In genomic region chr14:123626501-123627179, GRCm38 (mm10) we compare ENCODE assay signal across 8 mouse cellular contexts. TPM values are rescaled to one million over a fixed set of nuclear protein-coding genes. Genes with fewer than 3 reads are reported as not detected.
DNase-seq lines count a peak whose midpoint lies in the region; ATAC-seq and TF ChIP-seq lines count a peak whose summit lies in the region.

TSS of gene Nalcn (minus strand) at chr14:123627144.

- peak within 1 kb of the TSS; percentile 84 for H3K4me3 ChIP-seq in E14TG2a.4 (replicated peaks; ENCODE audit: low read length)
- peak within 1 kb of the TSS; percentile 51 for H3K4me3 ChIP-seq in embryonic facial prominence, embryonic 11.5 days (ENCODE audit: low read depth, low read length)
- H3K4me3 ChIP-seq in heart, postnatal 0 days (ENCODE audit: low read depth, low read length): peak within 1 kb of the TSS; percentile 33
- peak within 1 kb of the TSS; percentile 61 for H3K4me3 ChIP-seq in neural tube, embryonic 14.5 days (ENCODE audit: low read depth, low read length)

- peaks cover 12% of the 10 kb centered on the region for H3K4me1 ChIP-seq in E14TG2a.4 (replicated peaks; ENCODE audit: low read depth, low read length)
- no peaks in the 10 kb centered on the region for H3K4me1 ChIP-seq in embryonic facial prominence, embryonic 11.5 days (ENCODE audit: control insufficient read depth, insufficient read depth, low read length)
- H3K4me1 ChIP-seq in heart, postnatal 0 days (ENCODE audit: control insufficient read depth, insufficient read depth): no peaks in the 10 kb centered on the region
- H3K4me1 ChIP-seq in neural tube, embryonic 14.5 days (ENCODE audit: control insufficient read depth, insufficient read depth, low read length): peaks cover 5% of the 10 kb centered on the region

- peak within 1 kb of the TSS; percentile 59 for H3K9ac ChIP-seq in embryonic facial prominence, embryonic 11.5 days (replicated peaks; ENCODE audit: low read length)
- no peak within 1 kb of the TSS for H3K9ac ChIP-seq in heart, postnatal 0 days (replicated peaks; ENCODE audit: low read depth, low read length)
- peak within 1 kb of the TSS; percentile 78 for H3K9ac ChIP-seq in neural tube, embryonic 14.5 days (replicated peaks; ENCODE audit: low read depth, low read length)

- H3K27me3 ChIP-seq in E14TG2a.4 (ENCODE audit: insufficient read depth, low read length): no peaks in the 10 kb centered on the region
- H3K27me3 ChIP-seq in embryonic facial prominence, embryonic 11.5 days (ENCODE audit: control insufficient read depth, insufficient read depth, low read length): no peaks in the 10 kb centered on the region
- peaks cover 4% of the 10 kb centered on the region; the same call in 1 of the 2 replicates for H3K27me3 ChIP-seq in heart, postnatal 0 days (ENCODE audit: control insufficient read depth, insufficient read depth, low read length)
- no peaks in the 10 kb centered on the region for H3K27me3 ChIP-seq in neural tube, embryonic 14.5 days (ENCODE audit: control insufficient read depth, insufficient read depth, low read length)

- peak; percentile 87 for ATAC-seq in embryonic facial prominence, embryonic 11.5 days (replicated peaks; ENCODE audit: insufficient number of reproducible peaks, low FRiP score, low TSS enrichment, low read depth)
- peak; percentile 41 for ATAC-seq in heart, postnatal 0 days (ENCODE audit: insufficient read depth, low read depth)
- ATAC-seq in neural tube, embryonic 14.5 days (ENCODE audit: low read depth): peak; percentile 93
- ATAC-seq in erythroid progenitor cell, adult 5-6 weeks (replicated peaks; ENCODE audit: low FRiP score, poor library complexity, severe bottlenecking): no peak

- peak within 1 kb of the TSS; percentile 91 for H3K4me2 ChIP-seq in embryonic facial prominence, embryonic 11.5 days (ENCODE audit: low read depth, low read length)
- peak within 1 kb of the TSS; percentile 63 for H3K4me2 ChIP-seq in heart, postnatal 0 days (ENCODE audit: low read depth, low read length)
- H3K4me2 ChIP-seq in neural tube, embryonic 14.5 days (ENCODE audit: low read depth, low read length): peak within 1 kb of the TSS; percentile 82

- no peak for TF ChIP-seq CTCF in E14TG2a.4 (conservative IDR thresholded peaks at IDR 0.05; ENCODE audit: low read length)
- no peak for TF ChIP-seq CTCF in heart, postnatal 0 days (IDR thresholded peaks at IDR 0.05; ENCODE audit: low read depth)

- no peak for TF ChIP-seq EP300 in heart, postnatal 0 days (IDR thresholded peaks at IDR 0.05; ENCODE audit: low read depth)

- H3K27ac ChIP-seq in embryonic facial prominence, embryonic 11.5 days (replicated peaks; ENCODE audit: low read depth, low read length): no peak within 1 kb of the TSS
- no peak within 1 kb of the TSS for H3K27ac ChIP-seq in heart, postnatal 0 days (ENCODE audit: low read depth)
- peak within 1 kb of the TSS; percentile 76 for H3K27ac ChIP-seq in neural tube, embryonic 14.5 days (ENCODE audit: low read depth, low read length)

- intact Hi-C loops in left cerebral cortex, postnatal 10 days (cut with DNase I): no loop called here

- peak; percentile 37 for DNase-seq in adrenal gland, postnatal 10 days
- DNase-seq in embryonic facial prominence, embryonic 11.5 days (ENCODE audit: low spot score): peak; percentile 48
- no peak for DNase-seq in heart, postnatal 0 days (ENCODE audit: low spot score)
- DNase-seq in left cerebral cortex, postnatal 10 days (ENCODE audit: extremely low spot score in 1 of 2, low spot score in 2 of 2): peak; percentile 29 to 64
- no peak for DNase-seq in B cell, adult 2 months

- no peaks in the 10 kb centered on the region for H3K36me3 ChIP-seq in E14TG2a.4 (ENCODE audit: insufficient read depth, low read length)
- H3K36me3 ChIP-seq in embryonic facial prominence, embryonic 11.5 days (replicated peaks; ENCODE audit: control insufficient read depth, insufficient read depth, low read depth, low read length): no peaks in the 10 kb centered on the region
- H3K36me3 ChIP-seq in heart, postnatal 0 days (replicated peaks; ENCODE audit: control insufficient read depth, insufficient read depth, low read length): no peaks in the 10 kb centered on the region
- no peaks in the 10 kb centered on the region for H3K36me3 ChIP-seq in neural tube, embryonic 14.5 days (ENCODE audit: control insufficient read depth, insufficient read depth, low read length)

- WGBS in embryonic facial prominence, embryonic 11.5 days: 2% methylated on average over 36 of the region's 47 CpGs
- 1% methylated on average over 47 of the region's 47 CpGs for WGBS in heart, postnatal 0 days
- under 1% methylated on average over 47 of the region's 47 CpGs for WGBS in neural tube, embryonic 14.5 days

- peaks cover 17% of the 10 kb centered on the region for H3K9me3 ChIP-seq in E14TG2a.4 (ENCODE audit: low read length)
- no peaks in the 10 kb centered on the region for H3K9me3 ChIP-seq in embryonic facial prominence, embryonic 11.5 days (replicated peaks; ENCODE audit: control insufficient read depth, low read length)
- H3K9me3 ChIP-seq in heart, postnatal 0 days (replicated peaks; ENCODE audit: control insufficient read depth, low read length): no peaks in the 10 kb centered on the region
- H3K9me3 ChIP-seq in neural tube, embryonic 14.5 days (ENCODE audit: control insufficient read depth, low read length): no peaks in the 10 kb centered on the region

RNA-seq across cellular contexts. Expression of gene Nalcn, which starts in this region (rescaled TPM):
- total RNA-seq in adrenal gland, postnatal 10 days (2021): 1 to 10 TPM; 4.0 to 5.1 TPM
- 1.2 and 1.3 TPM in 2 replicates for polyA plus RNA-seq in embryonic facial prominence, embryonic 11.5 days (2014; fragmentation: Nextera tagmentation; extraction: Ambion mirVana)
- total RNA-seq in heart, postnatal 0 days (2014; rRNA removed; ENCODE audit: low replicate concordance): 0.39 and 0.46 TPM in 2 replicates
- 0.01 TPM in 2 replicates for polyA plus RNA-seq in heart, postnatal 0 days (2015; fragmentation: Nextera tagmentation; extraction: Ambion mirVana)
- total RNA-seq in left cerebral cortex, postnatal 10 days (2021): 10 to 100 TPM; 66.8 to 67.9 TPM
- 19.8 and 22.3 TPM in 2 replicates for polyA plus RNA-seq in neural tube, embryonic 14.5 days (2014; fragmentation: Nextera tagmentation; extraction: Ambion mirVana)
- total RNA-seq in erythroid progenitor cell, adult 5-6 weeks (2015; ENCODE audit: low replicate concordance): not detected in 2 replicates
- 0.15 TPM in 1 of 2 replicates, not detected in the other for total RNA-seq in erythroid progenitor cell, adult 5-6 weeks (2017; ENCODE audit: low replicate concordance)

Comparison
In these comparisons a context has a peak if more than half of its experiments do, and no peak if none do; other contexts are left out.
1. RNA of gene Nalcn (total RNA-seq): 66.8 to 67.9 TPM in left cerebral cortex, postnatal 10 days; 4.0 to 5.1 TPM in adrenal gland, postnatal 10 days, 0.39 to 0.46 TPM in heart, postnatal 0 days and 0.15 TPM in erythroid progenitor cell, adult 5-6 weeks; every median in the first group is over 10 times any median in the second.
2. Peak in ATAC-seq, H3K4me3 ChIP-seq and H3K4me2 ChIP-seq in heart, postnatal 0 days; RNA of the gene not detected or under 1 TPM.
3. H3K4me3 ChIP-seq: peak in every context shown above with its lines; median percentile 84 in E14TG2a.4; 61 in neural tube, embryonic 14.5 days; 51 in embryonic facial prominence, embryonic 11.5 days; 33 in heart, postnatal 0 days.
4. DNase-seq: peak in adrenal gland, postnatal 10 days (single experiment), embryonic facial prominence, embryonic 11.5 days (single experiment) and left cerebral cortex, postnatal 10 days (2 of 2); none in heart, postnatal 0 days (single experiment) and B cell, adult 2 months (0 of 2).
5. Peak in every context shown above with its lines, with median percentiles within 50 percentile points of each other: H3K4me2 ChIP-seq.